Comparison of ENCODE assay signal across 8 mouse cellular contexts in the genomic region with DNA sequence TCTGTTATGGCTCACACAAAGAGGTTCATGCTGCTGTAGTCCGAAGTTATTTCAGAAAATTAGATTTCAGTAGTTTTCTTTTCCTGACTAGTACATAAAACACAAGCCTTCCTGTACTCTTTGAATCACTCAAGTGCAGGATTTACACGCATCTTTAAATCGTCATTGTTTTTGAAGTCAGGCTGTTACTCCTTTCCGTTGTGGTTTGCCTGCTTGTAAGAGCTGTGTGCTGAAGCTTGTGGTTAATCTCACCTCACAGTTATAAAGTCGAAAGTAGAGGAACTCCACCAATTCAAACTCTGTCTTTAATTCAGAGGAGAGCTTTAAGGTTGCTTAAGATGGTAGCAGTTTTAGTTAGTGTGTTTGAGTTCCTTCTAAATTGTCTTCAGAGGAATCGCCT.
DNase-seq lines count a peak whose midpoint lies in the region; ATAC-seq and TF ChIP-seq lines count a peak whose summit lies in the region.

No protein-coding gene starts in this region.

- peak overlapping the region; percentile 79 for H3K4me2 ChIP-seq in heart, embryonic 13.5 days

- H3K27me3 ChIP-seq in heart, embryonic 13.5 days (replicated peaks) = no peaks in the 10 kb centered on the region
- H3K27me3 ChIP-seq in G1E (ENCODE audit: insufficient read depth, low read length) = no peaks in the 10 kb centered on the region

- H3K9me3 ChIP-seq in heart, embryonic 13.5 days = no peaks in the 10 kb centered on the region
- H3K9me3 ChIP-seq in G1E (replicated peaks) = no peaks in the 10 kb centered on the region

- peak overlapping the region; percentile 77 for H3K4me3 ChIP-seq in heart, embryonic 13.5 days
- peak overlapping the region; percentile 78; the same call in 1 of the 2 replicates for H3K4me3 ChIP-seq in G1E (ENCODE audit: low read depth, low read length)

- no peaks in the 10 kb centered on the region for H3K36me3 ChIP-seq in heart, embryonic 13.5 days
- H3K36me3 ChIP-seq in G1E (replicated peaks) = no peaks in the 10 kb centered on the region

- no peak for TF ChIP-seq CTCF in G1E (IDR thresholded peaks at IDR 0.05; ENCODE audit: low read depth, low read length)

- DNase-seq in heart, adult 9 months (ENCODE audit: low spot score in 2 of 2) = no peak
- no peak for DNase-seq in G1E (ENCODE audit: low spot score)
- DNase-seq in lung, postnatal 25 days (ENCODE audit: low spot score) = peak; percentile 60
- peak; percentile 85 for DNase-seq in thymus, postnatal 0 days (ENCODE audit: low spot score)
- DNase-seq in urinary bladder, adult 2 months (ENCODE audit: low spot score) = no peak
- DNase-seq in ovary, postnatal 10 days (ENCODE audit: low spot score) = no peak

- peak overlapping the region; percentile 96 for H3K9ac ChIP-seq in heart, embryonic 13.5 days

- no peak for ATAC-seq in heart, embryonic 13.5 days (ENCODE audit: extremely low read depth, insufficient number of reproducible peaks, low FRiP score, low TSS enrichment)
- no peak for ATAC-seq in G1E (ENCODE audit: extremely low read depth, insufficient number of reproducible peaks, low FRiP score, poor library complexity, severe bottlenecking)
- peak; percentile 68 to 79 for ATAC-seq in hematopoietic stem cell, adult 5-6 weeks (replicated peaks in 1 of 2; ENCODE audit: insufficient read depth in 1 of 2, low FRiP score in 2 of 2, low TSS enrichment in 1 of 2, low read depth in 1 of 2, poor library complexity in 2 of 2, severe bottlenecking in 2 of 2)

- peaks cover 32% of the 10 kb centered on the region for H3K4me1 ChIP-seq in heart, embryonic 13.5 days
- peaks cover 10% of the 10 kb centered on the region for H3K4me1 ChIP-seq in G1E (ENCODE audit: insufficient read depth, low read depth, low read length)

- peak overlapping the region; percentile 90 for H3K27ac ChIP-seq in heart, embryonic 13.5 days (replicated peaks)

- whole genome bisulfite sequencing in heart, embryonic 13.5 days = 13% methylated on average over 6 of the region's 6 CpGs

Comparison
In these comparisons a context has a peak if more than half of its experiments do, and no peak if none do; other contexts are left out.
1. ATAC-seq: peak in hematopoietic stem cell, adult 5-6 weeks (2 of 2); none in heart, embryonic 13.5 days (single experiment) and G1E (single experiment).
2. DNase-seq: peak in lung, postnatal 25 days (single experiment) and thymus, postnatal 0 days (single experiment); none in heart, adult 9 months (0 of 2), G1E (single experiment), urinary bladder, adult 2 months (single experiment) and ovary, postnatal 10 days (single experiment).